Mouse (Mus musculus): ENCODE results near the gene Rpgrip1l.

Rpgrip1l gene

DNA sequence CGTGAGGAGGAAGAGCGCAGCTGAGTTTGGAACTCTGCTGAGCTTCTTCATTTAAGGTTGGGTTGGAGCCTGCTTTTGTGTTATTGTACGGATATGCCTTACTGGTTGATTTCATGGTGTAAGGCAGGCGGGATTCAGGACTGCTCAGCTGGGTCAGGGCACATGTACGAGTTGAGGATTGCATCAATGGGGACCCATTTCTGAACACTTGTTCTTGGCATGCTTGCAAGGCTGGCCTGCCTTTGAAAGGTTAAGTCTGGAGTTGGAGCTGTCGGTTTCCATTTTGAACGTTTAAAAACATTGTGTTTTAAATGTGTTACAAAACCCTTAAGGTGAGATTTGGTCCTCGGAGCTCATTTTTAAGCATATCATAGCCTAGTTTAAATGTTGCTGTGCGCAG is 16.0 kb upstream of the Rpgrip1l start:
- DNase-seq (ENCODE audit: low spot score) = no peak

DNA sequence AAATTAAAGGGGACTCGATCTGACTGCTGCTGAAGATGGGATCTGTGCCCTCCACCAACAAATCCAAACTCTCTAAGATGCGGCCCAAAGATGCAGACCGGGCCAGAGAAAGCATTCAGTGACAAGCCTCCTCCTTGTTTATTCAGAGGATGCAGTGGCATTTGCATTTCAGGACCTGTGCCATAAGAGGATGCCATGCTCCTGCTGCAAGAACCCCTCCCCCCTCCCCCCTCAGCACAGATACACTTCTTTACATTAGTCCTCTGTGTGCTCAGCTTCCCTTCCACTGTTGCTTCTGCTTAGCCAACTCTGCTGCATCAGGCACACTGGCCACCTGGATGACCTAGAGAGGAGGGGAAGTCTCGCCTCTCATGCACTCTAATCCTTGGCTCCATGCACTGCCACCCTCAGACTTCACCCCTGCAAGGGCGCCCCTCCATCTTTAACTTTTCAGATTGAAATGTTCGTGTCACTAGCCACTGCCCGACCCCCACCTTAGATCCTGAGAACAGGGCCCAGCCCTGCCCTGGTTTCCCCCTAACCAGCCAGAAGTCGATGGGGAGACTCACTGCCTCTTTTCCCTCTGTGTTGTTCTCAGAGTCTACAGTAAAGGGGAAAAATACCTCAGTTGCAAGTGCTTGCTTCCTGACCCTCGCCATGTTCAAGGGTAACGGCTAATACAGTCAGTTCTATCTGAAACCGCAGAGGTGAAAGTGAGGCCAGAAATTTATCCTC is 14.6 kb upstream of the Rpgrip1l start:
- no peak for DNase-seq (ENCODE audit: low spot score)

DNA sequence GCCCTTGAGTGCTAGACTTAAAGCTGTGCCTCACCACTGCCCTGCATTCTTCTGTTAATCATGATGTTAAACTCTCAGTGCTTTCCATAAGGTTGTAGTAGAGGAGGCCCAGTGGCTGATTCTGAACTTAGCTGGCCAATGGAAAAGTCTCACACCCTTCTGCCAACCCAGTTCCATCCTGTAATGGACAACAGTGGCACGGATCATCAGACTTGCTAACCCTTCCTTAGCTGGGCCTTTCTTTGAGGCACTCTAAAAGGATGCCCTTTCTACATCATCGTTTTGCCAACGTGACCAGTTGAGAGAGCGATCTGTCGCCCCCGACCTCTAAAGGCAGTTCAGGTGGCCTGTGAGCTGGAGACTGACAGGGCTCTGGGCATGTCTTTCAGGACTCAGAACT is 13.9 kb upstream of the Rpgrip1l start:
- DNase-seq (ENCODE audit: low spot score) = no peak

DNA sequence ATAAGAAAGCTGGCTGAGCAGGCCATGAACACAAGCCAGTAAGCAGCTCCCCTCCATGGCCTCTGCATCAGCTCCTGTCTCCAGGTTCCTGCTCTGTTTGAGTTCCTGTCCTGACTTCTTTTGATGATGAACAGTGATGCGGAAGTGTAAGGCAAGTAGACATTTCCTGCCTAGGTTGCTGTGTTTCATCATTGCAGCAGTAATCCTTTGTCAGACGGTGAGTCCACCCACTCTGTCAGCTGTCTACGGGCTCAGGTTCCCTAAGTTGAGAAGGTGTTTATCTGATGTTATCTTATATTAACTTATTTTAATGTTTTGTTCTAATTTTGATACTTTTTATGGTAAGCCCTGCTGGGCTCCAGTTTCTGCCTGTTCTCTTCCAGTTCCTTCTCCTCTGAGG is 13.0 kb upstream of the Rpgrip1l start:
- no peak for DNase-seq (ENCODE audit: low spot score)

DNA sequence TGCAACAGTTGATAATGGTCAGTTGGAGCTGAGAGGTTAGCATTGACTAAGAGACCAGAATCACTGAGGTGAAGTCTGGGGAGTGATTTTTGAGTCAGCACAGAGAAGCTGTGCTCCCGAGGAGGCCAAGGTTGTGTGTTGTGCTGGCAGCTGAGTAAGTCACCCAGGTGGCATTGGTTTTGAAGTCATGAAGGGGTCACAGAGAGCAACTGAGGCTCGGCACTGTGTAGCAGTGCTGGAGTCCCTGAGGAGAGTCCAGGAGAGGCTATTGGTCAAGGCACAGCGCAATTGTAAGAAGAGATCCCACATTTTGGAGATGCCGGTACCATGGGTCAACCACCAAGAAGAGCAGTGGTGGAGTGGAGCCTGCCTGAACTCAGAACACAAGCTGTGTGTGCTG is 11.9 kb upstream of the Rpgrip1l start:
- DNase-seq (ENCODE audit: low spot score) = no peak

DNA sequence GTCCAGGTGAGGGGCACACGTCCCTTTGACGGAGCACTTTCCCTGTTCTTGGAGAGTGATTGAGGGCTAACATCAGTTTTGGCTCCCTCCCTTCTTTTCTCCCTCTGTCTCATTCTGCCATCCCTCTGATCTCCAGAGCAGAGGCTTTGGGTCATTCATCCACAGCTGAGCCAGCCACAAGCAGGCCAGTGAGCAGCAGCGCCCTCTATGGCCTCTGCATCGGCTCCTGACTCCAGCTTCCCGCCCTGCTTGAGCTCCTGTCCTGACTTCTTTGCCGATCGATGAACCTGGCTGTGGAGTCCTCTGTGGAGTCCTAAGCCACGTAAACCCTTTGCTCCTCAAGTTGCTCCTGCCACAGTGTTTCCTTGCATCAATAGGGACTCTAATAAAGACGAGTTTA is 11.2 kb upstream of the Rpgrip1l start:
- DNase-seq (ENCODE audit: low spot score) = no peak

DNA sequence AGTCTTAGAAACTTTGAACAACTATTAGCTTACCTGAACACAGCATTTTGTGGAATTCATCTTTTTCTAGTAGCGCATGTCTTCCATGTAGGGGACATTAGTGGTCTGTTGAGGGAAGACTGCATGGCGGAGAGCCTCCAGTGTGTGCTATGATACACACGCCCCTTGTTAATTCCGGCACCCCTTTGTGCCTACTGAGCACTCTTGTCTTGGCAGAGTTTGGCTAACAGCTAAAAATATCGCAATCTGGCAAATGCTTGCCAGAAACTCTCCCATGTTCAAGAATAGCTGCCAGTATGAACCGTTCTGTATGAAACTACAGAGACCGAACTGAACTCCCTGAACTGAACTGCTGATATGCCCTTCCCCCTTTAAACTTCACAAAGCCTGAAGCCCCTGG is 10.4 kb upstream of the Rpgrip1l start:
- DNase-seq (ENCODE audit: low spot score) = no peak

DNA sequence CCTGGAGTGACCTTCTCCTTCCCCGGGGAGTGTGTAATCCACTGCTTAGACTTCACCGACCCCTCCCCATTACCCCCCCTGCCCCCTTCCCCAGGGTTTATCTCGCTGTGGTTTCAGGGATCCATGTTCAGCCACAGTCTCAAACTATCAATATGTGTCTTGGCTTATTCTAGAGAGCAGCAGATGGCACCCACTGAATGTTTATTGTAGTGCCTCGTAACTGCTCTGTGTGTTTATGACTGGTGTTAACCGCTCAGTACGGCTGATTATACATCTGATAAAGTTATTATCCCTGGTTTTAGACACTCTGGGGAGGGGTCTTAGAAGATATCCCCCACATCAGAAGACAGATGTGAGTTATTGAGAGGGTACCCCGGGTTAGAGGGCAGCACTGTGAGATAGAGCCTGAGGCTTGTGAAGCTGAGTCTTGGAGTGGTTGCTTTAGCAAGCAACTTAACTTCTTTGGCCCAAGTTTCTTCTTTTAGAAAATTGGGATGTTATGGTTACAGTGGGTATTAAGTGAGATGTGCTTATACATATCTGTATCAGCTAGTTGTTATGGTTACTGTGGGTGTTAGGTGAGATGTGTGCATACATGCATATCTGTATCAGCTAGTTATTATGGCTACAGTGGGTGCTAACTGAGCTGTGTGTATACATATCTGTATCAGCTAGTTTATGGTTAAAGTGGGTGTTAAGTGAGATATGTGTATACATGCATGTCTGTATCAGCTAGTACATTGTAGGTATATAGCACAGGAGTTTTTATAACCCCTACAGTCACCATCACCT is 6.1 kb upstream of the Rpgrip1l start:
- no peak for DNase-seq (ENCODE audit: low spot score)

DNA sequence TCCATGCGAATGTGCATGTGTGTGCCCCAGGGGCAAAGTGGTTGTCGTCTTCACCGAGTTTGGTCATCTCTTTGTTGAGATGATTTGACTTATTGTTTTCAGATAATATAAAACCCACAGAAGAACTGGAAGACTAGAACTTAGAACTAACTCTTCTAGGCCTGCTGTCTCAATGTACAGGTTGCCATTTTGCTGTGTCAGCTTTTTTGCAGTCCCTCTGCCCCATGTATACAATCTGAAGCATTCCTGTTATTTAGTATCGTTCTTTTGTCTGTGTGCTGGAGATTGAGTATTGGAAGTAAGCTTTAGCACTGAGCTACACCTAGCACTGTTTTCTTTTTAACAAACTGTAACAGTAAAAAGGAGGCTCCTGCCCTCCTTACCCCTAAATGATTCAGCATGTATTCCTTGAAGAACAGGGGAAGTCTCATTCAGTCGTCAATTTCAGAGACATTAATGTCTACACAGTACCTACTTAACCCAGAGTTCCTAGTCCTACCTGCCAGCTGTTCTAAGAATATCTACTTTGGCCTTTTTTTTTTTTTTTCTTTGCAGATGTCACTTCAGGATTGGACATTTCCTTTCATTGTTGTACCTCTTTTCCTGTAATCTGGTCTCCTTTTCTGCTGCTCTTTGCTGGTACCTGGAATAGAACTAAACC is 4.6 kb upstream of the Rpgrip1l start:
- no peak for DNase-seq (ENCODE audit: low spot score)

DNA sequence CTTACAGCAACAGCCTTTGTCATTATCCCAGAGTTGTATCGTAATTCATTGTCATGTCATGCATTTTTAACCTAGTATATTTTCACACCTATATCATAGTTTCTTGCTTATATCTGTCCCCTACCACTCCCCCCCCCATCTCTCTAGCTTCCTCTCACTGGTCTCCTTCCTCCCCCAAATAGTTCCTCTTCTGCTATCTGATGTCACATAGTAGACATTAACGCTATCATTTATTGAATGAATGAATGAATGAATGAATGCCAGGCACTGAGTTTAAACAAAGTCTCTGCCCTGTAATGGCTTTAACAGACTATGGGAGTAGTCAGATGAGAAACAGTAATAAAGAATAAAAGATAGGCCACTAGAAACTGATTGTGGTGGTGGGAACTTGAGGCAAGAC is 720 bp downstream of the Rpgrip1l start:
- no peak for DNase-seq (ENCODE audit: low spot score)

DNA sequence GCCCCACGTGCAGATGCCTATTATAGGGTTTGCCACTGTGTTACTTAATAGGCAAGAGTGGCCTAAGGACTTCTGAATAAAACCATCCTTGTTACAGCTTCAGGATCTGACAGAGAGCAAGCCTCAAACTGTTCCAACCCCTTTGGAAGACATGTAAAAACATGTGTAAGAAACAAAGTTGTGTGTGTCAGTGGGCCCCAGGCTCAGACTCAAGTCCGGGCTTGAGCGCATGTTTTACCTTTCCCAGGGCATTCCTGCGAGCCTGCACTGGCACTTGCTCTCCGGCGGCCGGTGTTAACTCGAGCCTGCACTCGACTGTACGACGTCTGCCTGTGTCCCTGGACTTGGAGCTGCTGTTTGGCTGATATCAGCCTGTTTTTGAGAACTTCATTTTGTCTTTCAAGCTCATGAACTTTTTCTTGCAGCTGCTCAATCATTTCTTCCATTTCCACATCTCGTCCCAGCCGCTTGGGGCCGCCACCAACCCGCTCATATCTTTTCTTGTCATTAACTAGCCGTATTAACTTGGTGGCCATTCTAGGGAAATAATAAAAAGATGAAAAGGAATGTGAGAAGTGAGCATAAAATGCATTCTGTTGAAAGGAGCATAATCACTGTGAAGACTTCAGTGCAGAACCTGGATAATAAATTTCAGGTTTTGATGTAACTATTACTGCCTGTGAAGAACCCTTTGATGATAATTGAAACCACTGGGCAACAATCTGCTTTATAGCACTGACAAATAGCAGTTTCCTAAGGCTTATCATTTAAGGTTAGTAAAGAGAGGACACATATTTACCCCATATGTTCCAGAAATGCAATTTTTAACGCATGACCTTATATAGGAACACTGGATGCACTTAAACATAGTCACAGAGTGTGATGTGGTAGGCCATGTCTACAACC is 8.3 kb downstream of the Rpgrip1l start:
- DNase-seq (ENCODE audit: low spot score) = no peak

DNA sequence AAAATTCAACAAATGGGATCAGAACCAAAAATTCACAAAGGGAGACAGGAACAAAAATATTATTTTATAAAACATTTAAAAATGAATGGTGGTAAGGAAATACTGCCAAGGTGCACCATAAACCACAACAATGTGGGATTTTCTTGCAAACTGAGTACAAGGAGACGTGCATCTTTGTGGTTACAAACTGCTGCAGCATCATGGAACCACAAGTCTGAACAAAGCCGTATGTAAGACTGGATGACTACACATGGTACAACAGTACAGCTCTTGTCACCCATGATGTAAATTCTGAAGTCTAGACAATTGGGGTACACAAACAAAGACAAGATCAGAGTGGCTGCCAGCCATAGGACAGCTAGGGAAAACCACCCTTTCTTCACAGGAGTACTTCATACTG is 14.4 kb downstream of the Rpgrip1l start:
- DNase-seq (ENCODE audit: low spot score) = no peak

DNA sequence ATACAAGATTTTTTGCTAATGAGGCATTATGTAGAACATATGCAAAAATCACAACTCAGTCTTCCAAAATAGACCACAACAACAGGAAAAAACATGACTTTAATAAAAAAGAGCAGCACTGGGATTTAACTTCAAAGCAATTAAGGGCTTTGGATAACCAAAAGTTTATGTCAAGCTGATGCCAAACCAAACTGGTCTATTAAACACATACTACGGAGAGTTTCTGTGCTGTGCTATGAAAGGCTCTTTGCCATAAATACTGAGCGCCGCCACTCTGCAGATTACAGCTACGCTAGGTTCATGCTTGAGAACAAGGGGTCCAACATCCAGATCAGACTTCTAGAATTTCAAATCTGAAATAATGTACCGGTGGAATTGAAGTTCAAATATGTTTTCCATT is 17.3 kb downstream of the Rpgrip1l start:
- DNase-seq (ENCODE audit: low spot score) = no peak

DNA sequence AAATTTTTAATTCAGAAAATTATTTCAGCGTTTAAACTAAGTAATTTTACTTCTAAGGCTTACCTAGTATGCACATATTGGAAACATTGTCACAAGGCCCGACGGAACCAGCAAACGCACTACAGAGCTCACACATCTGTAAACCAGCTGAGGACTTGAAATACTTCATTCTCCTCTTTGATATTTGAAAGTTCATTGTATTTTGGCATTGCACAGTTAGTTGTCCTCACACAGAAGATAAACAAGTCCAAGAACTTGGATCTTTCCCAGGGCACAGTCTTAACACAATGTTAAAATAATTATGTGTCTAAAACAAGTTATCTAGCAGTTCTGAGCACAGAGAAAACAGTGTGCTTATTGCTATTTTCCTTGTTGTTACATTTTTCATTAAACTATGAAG is 22.5 kb downstream of the Rpgrip1l start:
- DNase-seq (ENCODE audit: low spot score) = no peak

DNA sequence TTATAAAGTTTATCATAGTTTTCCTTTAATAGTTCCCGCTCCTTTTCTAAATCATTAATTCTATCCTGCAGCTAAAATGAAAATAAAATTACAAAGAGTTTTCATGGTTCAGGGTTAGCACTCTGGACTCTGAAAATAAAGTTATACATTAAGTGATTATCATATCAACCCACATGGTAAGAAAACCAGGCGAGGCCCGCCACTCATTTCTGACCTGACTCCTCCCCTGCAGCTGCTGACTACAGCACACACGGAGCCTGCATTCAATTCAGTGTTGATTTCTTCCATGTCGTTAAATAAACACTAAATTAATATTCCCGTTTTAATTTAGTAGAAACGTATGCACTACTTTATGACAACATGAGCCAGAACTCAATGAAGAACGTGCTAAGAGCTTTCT is 26.8 kb downstream of the Rpgrip1l start:
- no peak for DNase-seq (ENCODE audit: low spot score)

DNA sequence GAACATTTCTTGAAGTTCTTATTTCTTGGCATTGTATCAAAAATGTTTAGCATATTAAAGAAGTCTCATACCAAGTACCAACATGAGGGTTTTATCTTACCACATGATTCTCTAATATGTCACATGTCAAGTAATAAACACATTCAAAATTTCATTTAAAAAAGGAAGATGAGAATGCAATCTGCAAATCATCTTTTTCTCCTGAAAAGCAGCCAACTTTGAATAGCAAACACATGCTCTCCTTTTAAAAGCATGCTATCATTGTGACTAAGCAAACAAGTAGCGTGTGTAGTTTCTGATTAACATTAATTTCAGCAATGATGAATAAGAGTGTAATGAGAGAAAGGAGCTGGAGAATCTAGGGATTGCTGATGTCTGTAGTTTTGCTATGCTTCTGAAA is 29.2 kb downstream of the Rpgrip1l start:
- DNase-seq (ENCODE audit: low spot score) = no peak

DNA sequence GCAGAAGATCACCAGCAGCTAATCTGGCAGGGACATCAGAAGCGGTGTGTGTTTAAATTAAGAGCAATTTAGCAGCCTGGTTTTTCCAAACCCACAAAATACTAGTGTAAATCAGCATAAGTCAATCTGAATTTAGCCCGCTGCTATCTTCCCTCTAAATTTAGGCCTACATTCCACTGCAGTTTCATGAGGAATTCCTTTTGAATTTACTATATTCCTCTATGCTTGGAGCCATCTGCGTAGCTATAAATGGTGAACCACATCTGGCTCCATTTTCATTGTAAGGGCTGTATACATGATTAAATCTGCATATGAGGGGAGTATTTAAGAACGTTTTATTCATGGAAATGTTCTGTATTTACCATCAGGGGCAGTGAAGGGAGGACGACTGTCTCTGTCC is 30.4 kb downstream of the Rpgrip1l start:
- DNase-seq (ENCODE audit: low spot score) = no peak

DNA sequence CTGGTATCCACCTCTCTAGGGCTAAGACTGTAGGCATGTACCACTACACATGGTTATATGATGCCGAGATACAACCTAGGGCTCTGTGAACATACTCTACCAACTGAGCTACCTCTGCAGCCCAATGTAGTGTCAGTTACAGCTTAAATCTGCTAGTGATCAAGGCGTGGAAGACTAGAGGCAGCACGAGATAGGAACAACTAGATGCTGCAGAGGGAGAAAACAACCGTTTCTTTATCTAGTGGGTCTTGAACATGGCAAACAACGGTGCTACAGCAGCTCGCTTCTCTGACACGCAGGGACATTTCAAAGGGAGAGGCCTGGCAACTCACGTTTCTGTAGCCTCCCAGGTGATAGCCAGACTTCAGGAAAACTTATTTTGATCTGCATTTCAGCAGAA is 31.5 kb downstream of the Rpgrip1l start:
- no peak for DNase-seq (ENCODE audit: low spot score)

DNA sequence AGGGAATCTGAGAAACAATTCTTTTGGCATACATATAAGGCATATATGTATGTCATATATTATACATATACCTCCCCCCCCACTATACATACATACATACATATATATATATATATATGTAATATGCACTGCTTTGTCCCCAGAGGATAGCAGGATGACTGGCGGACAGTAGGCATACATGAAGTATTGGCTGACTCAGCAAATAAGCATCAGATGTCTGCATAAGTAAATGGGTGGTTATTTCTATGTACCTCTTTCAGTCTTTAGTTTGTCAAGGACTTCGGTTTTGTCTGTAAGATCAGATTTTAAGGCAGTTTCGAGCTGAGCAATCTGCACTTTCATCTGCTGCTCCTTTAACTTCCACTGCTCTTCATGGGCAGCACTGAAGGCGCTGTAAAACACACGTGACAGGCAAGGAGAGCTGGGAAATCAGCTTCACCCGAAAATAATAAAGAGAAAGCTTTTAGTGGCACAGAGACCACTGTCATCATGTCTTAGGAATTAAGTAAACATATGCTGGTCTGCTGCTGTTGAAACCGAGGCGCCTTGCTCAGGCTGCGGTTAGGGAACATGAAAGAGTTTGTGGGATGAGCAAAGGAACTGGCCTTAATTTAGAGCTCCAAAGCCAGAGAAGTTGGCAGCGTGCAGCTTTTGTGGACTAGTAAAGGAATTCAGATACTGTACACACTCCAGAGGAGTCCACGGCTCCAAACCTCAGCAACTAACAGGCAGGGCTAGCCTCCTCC is 32.4 kb downstream of the Rpgrip1l start:
- DNase-seq (ENCODE audit: low spot score) = no peak

DNA sequence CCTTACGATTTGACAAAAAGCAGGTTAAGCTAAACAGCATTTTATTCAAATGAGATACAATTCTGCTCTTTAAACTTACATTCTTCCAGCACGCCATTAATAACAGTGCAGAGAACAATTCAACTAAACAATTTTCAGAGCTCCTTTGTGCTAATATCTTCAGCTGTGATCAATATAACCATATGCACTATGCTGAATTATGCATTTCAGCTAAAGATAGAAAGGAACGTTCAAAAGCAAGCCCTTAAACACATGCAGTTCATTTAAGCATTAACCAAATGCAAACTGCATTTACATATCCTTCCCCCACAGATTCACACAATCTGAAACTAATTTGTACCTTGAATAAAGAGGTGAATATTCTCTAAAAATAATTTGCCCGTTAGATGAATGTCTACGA is 35.0 kb downstream of the Rpgrip1l start:
- DNase-seq (ENCODE audit: low spot score) = no peak

DNA sequence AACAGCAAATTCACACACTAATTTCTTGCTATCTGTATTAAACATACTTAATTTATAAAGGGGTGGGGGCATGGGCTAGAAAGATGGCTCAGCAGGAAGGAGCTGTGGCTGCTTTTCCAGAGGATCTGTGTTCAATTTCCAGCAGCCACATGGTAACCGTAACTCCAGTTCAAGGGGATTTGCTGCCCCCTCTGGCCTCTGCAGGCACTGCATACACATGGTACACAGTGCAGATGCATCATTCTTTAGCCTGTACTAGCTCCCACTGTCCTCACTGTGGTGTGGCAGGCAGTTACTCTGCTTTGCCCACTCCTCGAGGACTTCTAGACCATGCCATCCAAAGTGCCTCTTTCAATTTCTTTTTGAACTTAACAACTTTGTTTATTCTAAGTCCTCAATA is 36.7 kb downstream of the Rpgrip1l start:
- DNase-seq (ENCODE audit: low spot score) = no peak

DNA sequence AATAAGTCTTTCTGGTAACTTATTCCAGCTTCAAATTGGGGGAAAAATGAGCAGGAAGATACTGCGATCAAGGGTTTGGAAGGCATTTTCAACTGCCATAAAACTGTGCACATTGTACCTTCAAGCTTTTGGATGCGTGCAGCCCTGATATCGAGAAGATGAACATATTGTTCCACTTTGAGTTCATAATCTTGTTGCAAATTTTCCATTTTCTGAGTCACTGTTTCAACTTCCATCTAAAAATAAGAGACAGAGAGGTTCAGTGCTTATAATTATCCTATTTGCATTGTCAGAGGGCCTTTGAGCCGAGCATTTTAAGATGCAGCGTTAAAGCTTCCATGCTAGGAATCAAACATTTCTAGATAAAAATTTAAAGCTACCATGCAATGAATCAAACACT is 39.6 kb downstream of the Rpgrip1l start:
- DNase-seq (ENCODE audit: low spot score) = no peak

All from spleen, adult 12 weeks (tissue).